Mouse (Mus musculus) hindbrain, embryonic 13.5 days (tissue): Measurements from ENCODE around the gene Arhgef3. TPM values are rescaled to one million over a fixed set of nuclear protein-coding genes. Genes with fewer than 3 reads are reported as not detected.

Experiments used
- ATAC-seq: fragments of 200-750 bp; cut with Nextera tagmentation; 2 replicates; pipeline ENCODE4 v1.8.0; 2017; ENCODE audit warnings: moderate TSS enrichment; ENCODE audit not compliant: low FRiP score
- H3K27ac ChIP-seq: fragments of 300-500 bp; sonication (generic); 2 replicates; pipeline ENCODE4 v1.5.1; 2015; ENCODE audit warnings: inconsistent platforms, mild to moderate bottlenecking, moderate library complexity
- H3K27me3 ChIP-seq: fragments of 300-500 bp; sonication (generic); 2 replicates; pipeline ENCODE4 v1.6.1; 2015; ENCODE audit warnings: mild to moderate bottlenecking, inconsistent platforms
- H3K36me3 ChIP-seq: fragments of 300-500 bp; sonication (generic); 2 replicates; pipeline ENCODE4 v1.6.1; 2015; ENCODE audit warnings: mild to moderate bottlenecking, inconsistent platforms
- H3K4me1 ChIP-seq: fragments of 300-500 bp; sonication (generic); replicated peaks from 2 replicates; pipeline ENCODE4 v1.6.1; 2015; ENCODE audit warnings: inconsistent platforms
- H3K4me2 ChIP-seq: fragments of 300-500 bp; sonication (generic); 2 replicates; pipeline ENCODE4 v1.6.1; 2015; ENCODE audit warnings: inconsistent platforms, mild to moderate bottlenecking, moderate library complexity
- H3K4me3 ChIP-seq: fragments of 300-500 bp; sonication (generic); 2 replicates; pipeline ENCODE4 v1.5.1; 2015; ENCODE audit warnings: mild to moderate bottlenecking, inconsistent platforms
- H3K9ac ChIP-seq: fragments of 300-500 bp; sonication (generic); 2 replicates; pipeline ENCODE4 v1.6.1; 2015; ENCODE audit warnings: mild to moderate bottlenecking, inconsistent platforms
- H3K9me3 ChIP-seq: fragments of 300-500 bp; sonication (generic); 2 replicates; pipeline ENCODE4 v1.6.1; 2016; ENCODE audit warnings: inconsistent platforms
- WGBS: fragments of 180-500 bp; shearing (Covaris S2); methylation state at CpG from one replicate; pipeline ENCODE4 v1.1.7; 2015; 5-methylcytosine and 5-hydroxymethylcytosine counted together
- polyA plus RNA-seq: library from polyadenylated mRNA; unstranded; fragments of >200 nt; fragmentation: Nextera tagmentation; extraction: Ambion mirVana; gene quantifications from 2 replicates; pipeline ENCODE4 v1.2.1, GENCODE M21; 2015

Gene Arhgef3
- polyA plus RNA-seq, 1 experiment from 2014 or later, result 6.2 TPM

- Histone ChIP-seq H3K27me3 (no peaks in the 10 kb centered on the region), H3K9me3 (no peaks in the 10 kb centered on the region), H3K4me1 (peaks cover 4% of the 10 kb centered on the region; the same call in 1 of the 2 replicates), H3K4me2 (no peak overlapping the region), H3K9ac (no peak overlapping the region), H3K4me3 (no peak overlapping the region), H3K36me3 (no peaks in the 10 kb centered on the region; the same call in 1 of the 2 replicates), H3K27ac (no peak overlapping the region)
- ATAC-seq, result no peak
- 75% methylated on average over 5 of the region's 5 CpGs for WGBS
Measured at GRCm38 (mm10) chr14:27081536-27082275, 33.0 kb upstream of the Arhgef3 start.

DNA sequence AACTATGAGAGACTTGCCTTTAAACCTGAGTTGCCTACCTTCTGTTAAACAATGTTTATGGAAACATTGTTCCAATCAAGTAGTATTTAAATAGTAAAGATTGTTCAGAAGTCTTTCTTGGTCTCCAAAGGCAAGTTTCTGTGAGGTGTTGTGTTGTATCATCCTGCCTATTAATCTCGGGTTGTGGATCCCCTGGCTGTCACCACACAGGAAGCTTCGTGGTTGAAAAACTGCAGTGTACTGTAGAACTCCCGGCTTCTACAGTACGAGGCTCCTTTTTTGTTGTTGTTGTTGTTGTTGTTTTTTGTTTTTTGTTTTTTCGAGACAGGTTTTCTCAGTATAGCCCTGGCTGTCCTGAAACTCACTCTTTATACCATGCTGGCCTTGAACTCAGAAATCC lies 29.2 kb upstream of the Arhgef3 start:
- Histone ChIP-seq H3K9me3 (no peaks in the 10 kb centered on the region), H3K27me3 (no peaks in the 10 kb centered on the region), H3K9ac (no peak overlapping the region), H3K4me3 (no peak overlapping the region), H3K36me3 (peaks cover 3% of the 10 kb centered on the region; the same call in 1 of the 2 replicates), H3K27ac (no peak overlapping the region), H3K4me2 (no peak overlapping the region), H3K4me1 (no peaks in the 10 kb centered on the region)
- no peak for ATAC-seq
- 92% methylated on average over 5 of the region's 5 CpGs for WGBS

GRCm38 (mm10) chr14:27085999-27086398 lies 28.7 kb upstream of the Arhgef3 start:
- no peak overlapping the region for H3K4me3 ChIP-seq
- H3K9ac ChIP-seq, result no peak overlapping the region
- H3K36me3 ChIP-seq, result peaks cover 3% of the 10 kb centered on the region; the same call in 1 of the 2 replicates
- H3K4me1 ChIP-seq, result no peaks in the 10 kb centered on the region
- WGBS, result 79% methylated on average over 4 of the region's 4 CpGs
- H3K4me2 ChIP-seq, result no peak overlapping the region
- no peak for ATAC-seq
- no peak overlapping the region for H3K27ac ChIP-seq
- no peaks in the 10 kb centered on the region for H3K9me3 ChIP-seq
- H3K27me3 ChIP-seq, result no peaks in the 10 kb centered on the region

- H3K9ac ChIP-seq, result no peak overlapping the region
- no peak overlapping the region for H3K4me2 ChIP-seq
- H3K4me1 ChIP-seq, result peaks cover 10% of the 10 kb centered on the region
- no peak overlapping the region for H3K4me3 ChIP-seq
- H3K36me3 ChIP-seq, result peaks cover 1% of the 10 kb centered on the region; the same call in 1 of the 2 replicates
- 57% methylated on average over 5 of the region's 5 CpGs for WGBS
- ATAC-seq, result no peak
- H3K9me3 ChIP-seq, result no peaks in the 10 kb centered on the region
- H3K27ac ChIP-seq, result no peak overlapping the region
- no peaks in the 10 kb centered on the region for H3K27me3 ChIP-seq
Measured at GRCm38 (mm10) chr14:27094247-27094646, 20.5 kb upstream of the Arhgef3 start.

- Histone ChIP-seq H3K4me1 (peaks cover 10% of the 10 kb centered on the region), H3K4me2 (no peak overlapping the region), H3K27ac (no peak overlapping the region), H3K4me3 (no peak overlapping the region), H3K27me3 (no peaks in the 10 kb centered on the region), H3K9ac (no peak overlapping the region), H3K9me3 (no peaks in the 10 kb centered on the region), H3K36me3 (peaks cover 10% of the 10 kb centered on the region)
- no peak for ATAC-seq
- 66% methylated on average over 9 of the region's 9 CpGs for WGBS
Measured at GRCm38 (mm10) chr14:27096133-27096532, 18.6 kb upstream of the Arhgef3 start.

- Histone ChIP-seq H3K9ac (no peak overlapping the region), H3K27ac (no peak overlapping the region), H3K27me3 (no peaks in the 10 kb centered on the region), H3K4me2 (no peak overlapping the region), H3K4me3 (no peak overlapping the region), H3K36me3 (peaks cover 12% of the 10 kb centered on the region), H3K9me3 (no peaks in the 10 kb centered on the region), H3K4me1 (peaks cover 14% of the 10 kb centered on the region)
- no peak for ATAC-seq
- 9% methylated on average over 3 of the region's 3 CpGs for WGBS
Measured at GRCm38 (mm10) chr14:27096779-27097178, 17.9 kb upstream of the Arhgef3 start.

DNA sequence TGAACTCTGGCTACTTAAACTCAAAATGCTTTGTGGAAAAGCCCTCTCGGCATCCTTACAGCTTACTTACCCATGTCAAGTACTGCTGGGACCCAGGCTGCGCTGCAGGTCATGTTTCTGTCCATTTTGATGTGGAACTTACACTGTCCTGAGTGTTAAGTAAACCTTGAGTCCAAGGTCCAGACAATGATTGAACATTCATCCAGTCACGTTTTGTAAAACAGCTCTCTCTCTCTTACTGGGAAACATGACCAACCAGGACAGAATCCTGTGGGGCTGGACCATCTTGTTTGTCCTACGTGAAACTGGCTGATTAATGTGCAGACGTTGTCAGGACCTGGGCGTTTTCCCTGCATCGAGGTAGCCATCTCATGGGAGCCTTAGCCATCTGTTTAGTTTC lies 13.0 kb upstream of the Arhgef3 start:
- Histone ChIP-seq H3K4me2 (no peak overlapping the region), H3K27ac (no peak overlapping the region), H3K27me3 (no peaks in the 10 kb centered on the region), H3K9me3 (no peaks in the 10 kb centered on the region), H3K4me1 (peaks cover 19% of the 10 kb centered on the region), H3K4me3 (no peak overlapping the region), H3K36me3 (peaks cover 12% of the 10 kb centered on the region), H3K9ac (0 out of 2 replicates have a peak overlapping the region, but pooled peaks have one; percentile 8)
- WGBS, result 55% methylated on average over 7 of the region's 7 CpGs
- ATAC-seq, result no peak

DNA sequence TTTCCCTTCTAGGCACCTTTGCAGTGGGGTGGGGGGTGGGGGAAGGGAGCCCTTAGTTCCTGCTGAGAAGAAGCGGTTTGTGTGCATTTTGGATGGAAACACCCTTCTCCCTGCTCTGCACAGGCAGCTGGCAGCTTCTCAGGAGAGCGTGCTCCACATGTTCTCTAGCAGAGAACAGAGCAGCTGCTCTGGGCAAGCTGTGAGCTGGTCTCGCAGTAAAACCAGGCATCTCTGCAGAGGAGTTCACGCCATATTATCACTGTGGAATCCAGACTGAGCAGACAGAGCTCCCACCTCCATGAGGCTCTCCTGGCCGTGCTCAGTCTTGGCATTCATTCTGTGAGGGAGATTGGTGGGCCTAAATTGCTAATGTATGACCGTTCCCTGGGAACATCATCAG lies 12.0 kb upstream of the Arhgef3 start:
- H3K36me3 ChIP-seq, result peaks cover 12% of the 10 kb centered on the region
- H3K4me3 ChIP-seq, result no peak overlapping the region
- no peak overlapping the region for H3K4me2 ChIP-seq
- no peak overlapping the region for H3K9ac ChIP-seq
- H3K27ac ChIP-seq, result peak overlapping the region; percentile 62
- 59% methylated on average over 6 of the region's 6 CpGs for WGBS
- H3K27me3 ChIP-seq, result no peaks in the 10 kb centered on the region
- H3K4me1 ChIP-seq, result peaks cover 19% of the 10 kb centered on the region
- no peaks in the 10 kb centered on the region for H3K9me3 ChIP-seq
- no peak for ATAC-seq

DNA sequence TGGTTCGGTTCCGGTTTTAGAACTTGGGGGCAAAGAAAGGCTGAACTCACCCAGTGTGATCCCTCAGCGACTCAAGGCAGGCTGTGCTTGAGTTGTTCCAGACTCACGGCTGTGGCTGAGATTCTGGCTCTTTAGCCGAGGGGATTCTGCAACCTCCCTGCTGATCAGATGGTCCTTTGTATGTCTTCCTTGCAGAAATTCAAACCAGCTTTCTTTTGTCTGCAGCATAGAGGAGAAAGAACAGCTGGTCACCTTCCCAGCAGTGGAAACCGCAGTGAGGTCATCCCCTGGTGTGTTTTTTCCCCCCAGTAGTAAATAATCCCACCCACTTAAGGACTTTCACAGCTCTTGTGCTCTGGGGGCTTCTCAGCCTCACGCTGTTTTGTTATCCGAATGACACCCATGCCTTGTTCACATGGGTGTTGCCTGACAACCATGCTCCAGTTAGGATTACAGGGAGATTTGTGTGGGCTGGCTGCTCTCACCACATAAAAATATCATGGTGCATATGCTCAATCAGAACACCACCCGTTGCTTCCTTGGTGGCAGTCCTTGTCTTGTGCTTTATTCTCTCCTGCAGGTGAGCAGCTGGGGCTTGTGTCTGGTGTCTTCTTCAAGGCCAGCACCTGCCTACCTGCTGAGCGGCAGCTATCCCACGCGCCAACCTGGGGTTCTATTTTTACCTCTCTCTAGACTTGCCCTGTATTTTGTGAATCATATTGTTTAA lies 8.8 kb upstream of the Arhgef3 start:
- ATAC-seq, result no peak
- Histone ChIP-seq H3K36me3 (0 out of 2 replicates have a peak, but pooled peaks cover 3% of the 10 kb centered on the region), H3K27ac (no peak overlapping the region), H3K9ac (no peak overlapping the region), H3K4me3 (no peak overlapping the region), H3K27me3 (no peaks in the 10 kb centered on the region), H3K4me1 (peaks cover 19% of the 10 kb centered on the region), H3K4me2 (no peak overlapping the region), H3K9me3 (no peaks in the 10 kb centered on the region)
- 56% methylated on average over 12 of the region's 12 CpGs for WGBS

GRCm38 (mm10) chr14:27108748-27109504 lies 5.8 kb upstream of the Arhgef3 start:
- no peak; the same call in 1 of the 2 replicates for ATAC-seq
- WGBS, result 71% methylated on average over 6 of the region's 6 CpGs
- Histone ChIP-seq H3K27me3 (peaks cover 12% of the 10 kb centered on the region), H3K9ac (no peak overlapping the region), H3K4me2 (no peak overlapping the region), H3K4me1 (no peaks in the 10 kb centered on the region; the same call in 1 of the 2 replicates), H3K36me3 (no peaks in the 10 kb centered on the region), H3K9me3 (no peaks in the 10 kb centered on the region), H3K4me3 (no peak overlapping the region), H3K27ac (no peak overlapping the region)

- H3K4me3 ChIP-seq, result peak overlapping the region; percentile 54
- H3K36me3 ChIP-seq, result no peaks in the 10 kb centered on the region
- H3K27me3 ChIP-seq, result peaks cover 58% of the 10 kb centered on the region
- H3K27ac ChIP-seq, result no peak overlapping the region
- ATAC-seq, result no peak
- peaks cover 11% of the 10 kb centered on the region for H3K4me1 ChIP-seq
- H3K9me3 ChIP-seq, result no peaks in the 10 kb centered on the region
- 23% methylated on average over 11 of the region's 11 CpGs for WGBS
- H3K4me2 ChIP-seq, result peak overlapping the region; percentile 99
- peak overlapping the region; percentile 72; the same call in 1 of the 2 replicates for H3K9ac ChIP-seq
Measured at GRCm38 (mm10) chr14:27115275-27115660, 569 bp downstream of the Arhgef3 start.

DNA sequence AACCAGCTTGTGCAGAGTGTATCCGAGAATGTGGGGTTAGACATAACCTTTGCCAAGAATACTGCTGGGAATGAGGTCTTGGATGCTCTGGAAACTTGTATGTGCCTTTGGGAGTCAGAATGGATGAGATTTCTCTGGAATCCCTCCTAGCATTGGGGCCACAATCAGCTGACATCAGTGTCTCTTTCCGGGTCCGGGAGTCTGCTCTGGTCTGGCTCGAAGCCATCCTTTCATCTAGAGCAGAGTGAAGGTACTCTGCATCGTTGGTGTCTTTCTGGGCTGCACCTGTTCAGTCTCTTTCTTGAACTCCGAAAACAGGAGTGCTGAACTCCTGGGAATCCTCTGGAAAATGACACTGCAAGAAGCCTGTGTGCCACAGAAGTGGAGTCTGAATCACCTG lies 1.3 kb downstream of the Arhgef3 start:
- Histone ChIP-seq H3K27me3 (peaks cover 58% of the 10 kb centered on the region), H3K4me1 (peaks cover 11% of the 10 kb centered on the region), H3K4me3 (no peak overlapping the region), H3K9me3 (no peaks in the 10 kb centered on the region), H3K27ac (no peak overlapping the region), H3K4me2 (no peak overlapping the region), H3K36me3 (no peaks in the 10 kb centered on the region), H3K9ac (no peak overlapping the region)
- 75% methylated on average over 6 of the region's 6 CpGs for WGBS
- no peak for ATAC-seq
